Mouse (Mus musculus) heart, postnatal 0 days (tissue): Measurements from ENCODE around the gene Pfdn4.

ENCODE experiments used
- CTCF ChIP-seq: IDR thresholded peaks from 2 replicates; pipeline ENCODE4 v1.5.1; 2016; ENCODE audit warnings: antibody characterized with exemption, control low read depth, low read depth
- EP300 ChIP-seq: IDR thresholded peaks from 2 replicates; pipeline ENCODE4 v1.6.1; 2016; ENCODE audit warnings: antibody characterized with exemption, low read depth

- TF ChIP-seq EP300 (no peak), CTCF (no peak)
Measured at GRCm38 (mm10) chr2:170563956-170564855, 68.0 kb downstream of the Pfdn4 start.
